Mouse (Mus musculus) kidney, adult 9 months (tissue): ENCODE results near the gene March7.
A peak's percentile ranks its signal among the peaks of the same experiment; 100 is the strongest.

Source experiments
- DNase-seq: peaks from one replicate; pipeline ENCODE4 v3.0.0; 2022

Gene March7

DNA sequence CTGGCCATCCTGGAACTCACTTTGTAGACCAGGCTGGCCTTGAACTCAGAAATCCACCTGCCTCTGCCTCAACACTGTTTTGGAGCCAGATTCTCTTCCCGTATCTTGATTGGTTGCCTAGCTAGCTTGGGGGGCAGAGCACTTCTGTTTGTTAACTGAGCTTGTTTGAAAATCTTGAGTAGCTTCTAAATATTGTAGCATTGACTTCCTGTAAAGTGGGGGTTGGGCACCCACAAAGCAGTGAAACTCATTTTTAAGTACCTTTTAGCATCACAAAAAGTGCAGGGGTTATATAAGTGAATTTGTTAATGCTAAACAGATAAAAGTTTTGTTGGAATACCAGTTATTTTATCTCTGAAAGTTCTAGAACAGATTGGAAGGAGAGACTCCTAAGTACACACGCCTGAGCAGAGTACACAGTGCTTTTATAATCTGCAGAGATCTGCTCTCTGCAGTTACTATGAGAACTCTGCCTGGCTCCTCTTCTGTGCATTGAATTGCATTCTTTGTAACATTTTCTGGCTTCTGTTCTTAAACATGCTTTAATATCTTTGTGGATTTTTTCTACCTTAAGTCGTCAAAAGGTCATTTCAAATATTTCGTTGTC, 7.0 kb downstream of the March7 start:
- DNase-seq: no peak

DNA sequence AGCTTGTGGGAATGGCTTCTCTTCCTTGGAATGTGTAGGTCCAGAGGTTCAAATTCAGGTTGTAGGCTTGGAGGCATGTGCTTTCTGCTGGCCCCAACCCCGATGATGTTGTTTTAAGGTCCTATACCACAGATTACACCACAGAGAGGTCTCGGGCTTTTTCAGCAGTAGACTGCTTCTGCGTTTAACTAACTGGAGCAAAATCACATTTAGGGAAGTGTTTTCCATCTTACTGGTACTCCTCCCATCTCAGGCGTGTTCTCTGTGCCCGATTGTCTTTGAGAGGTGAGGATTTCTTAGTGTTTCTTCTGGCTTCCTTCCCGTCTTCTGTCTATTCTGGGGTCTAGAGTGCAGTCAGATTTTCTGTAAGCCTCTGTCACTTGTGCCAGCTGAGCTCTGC, 7.9 kb downstream of the March7 start:
- no peak for DNase-seq

GRCm38 (mm10) chr2:60221236-60221635, 11.5 kb downstream of the March7 start:
- DNase-seq: peak; percentile 40

GRCm38 (mm10) chr2:60221954-60222353, 12.3 kb downstream of the March7 start:
- DNase-seq: no peak

DNA sequence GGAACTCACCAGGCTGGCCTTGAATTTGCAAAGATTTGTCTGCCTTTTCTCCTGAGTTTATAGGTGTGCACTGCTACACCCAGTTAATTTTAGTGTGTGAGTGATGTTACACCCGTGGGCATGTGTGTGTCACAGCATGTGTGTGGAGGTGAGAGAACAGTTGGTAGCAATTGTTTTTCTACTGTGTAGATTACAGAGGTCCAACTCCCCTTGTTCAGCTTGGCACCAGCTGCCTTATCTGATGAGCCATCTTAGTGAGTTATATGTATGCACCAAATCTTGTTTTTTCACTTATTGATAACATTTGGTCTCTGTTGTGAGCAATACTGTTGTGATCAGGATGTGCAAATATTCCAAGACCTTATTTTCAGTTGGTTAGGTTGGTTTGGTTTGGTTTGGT, 13.8 kb downstream of the March7 start:
- DNase-seq: no peak

DNA sequence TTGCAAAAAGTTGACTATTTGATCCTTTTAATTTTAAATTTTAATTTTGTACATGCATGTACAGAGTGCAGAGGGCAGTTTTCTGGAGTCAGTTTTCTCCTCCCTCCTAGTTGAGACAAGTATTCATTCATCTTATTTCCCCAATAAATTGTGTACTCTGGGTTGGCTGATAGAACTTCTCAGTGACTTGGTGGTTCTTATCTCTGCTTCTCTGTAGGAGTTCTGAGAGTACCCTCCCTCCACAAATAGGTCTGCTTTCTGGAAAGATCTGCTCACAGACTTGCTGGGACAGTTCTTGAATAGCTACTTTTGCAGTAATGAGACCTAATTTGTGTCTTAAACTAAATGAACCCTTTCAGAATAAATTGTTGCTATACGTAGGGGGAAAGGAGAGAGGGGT, 18.8 kb downstream of the March7 start:
- no peak for DNase-seq

- DNase-seq: no peak
Observed at GRCm38 (mm10) chr2:60230361-60230760, 20.7 kb downstream of the March7 start.

GRCm38 (mm10) chr2:60233147-60233546, 23.5 kb downstream of the March7 start:
- DNase-seq: no peak

DNA sequence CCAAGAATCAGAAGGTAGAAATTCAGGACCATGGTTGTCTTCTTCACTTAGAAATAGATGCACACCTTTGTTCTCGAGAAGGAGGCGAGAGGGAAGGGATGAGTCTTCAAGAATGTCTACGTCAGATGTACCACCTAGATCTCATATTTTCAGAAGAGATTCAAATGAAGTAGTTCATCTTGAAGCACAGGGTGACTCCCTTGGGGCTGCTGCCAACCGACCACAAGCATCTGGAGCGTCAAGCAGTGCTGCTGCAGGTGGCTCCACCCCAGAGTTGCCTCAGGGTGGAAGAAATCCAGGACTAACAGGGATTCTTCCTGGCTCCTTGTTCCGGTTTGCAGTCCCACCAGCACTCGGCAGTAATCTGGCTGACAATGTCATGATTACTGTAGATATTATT, 24.8 kb downstream of the March7 start:
- no peak for DNase-seq

GRCm38 (mm10) chr2:60252782-60253181, 43.1 kb downstream of the March7 start:
- DNase-seq: no peak

- no peak for DNase-seq
Observed at GRCm38 (mm10) chr2:60253506-60253905, 43.8 kb downstream of the March7 start.

- DNase-seq: no peak
Observed at GRCm38 (mm10) chr2:60256751-60257150, 47.1 kb downstream of the March7 start.

- DNase-seq: no peak
Observed at GRCm38 (mm10) chr2:60259186-60259585, 49.5 kb downstream of the March7 start.

GRCm38 (mm10) chr2:60260621-60261350, 51.1 kb downstream of the March7 start:
- peak; percentile 51 for DNase-seq

DNA sequence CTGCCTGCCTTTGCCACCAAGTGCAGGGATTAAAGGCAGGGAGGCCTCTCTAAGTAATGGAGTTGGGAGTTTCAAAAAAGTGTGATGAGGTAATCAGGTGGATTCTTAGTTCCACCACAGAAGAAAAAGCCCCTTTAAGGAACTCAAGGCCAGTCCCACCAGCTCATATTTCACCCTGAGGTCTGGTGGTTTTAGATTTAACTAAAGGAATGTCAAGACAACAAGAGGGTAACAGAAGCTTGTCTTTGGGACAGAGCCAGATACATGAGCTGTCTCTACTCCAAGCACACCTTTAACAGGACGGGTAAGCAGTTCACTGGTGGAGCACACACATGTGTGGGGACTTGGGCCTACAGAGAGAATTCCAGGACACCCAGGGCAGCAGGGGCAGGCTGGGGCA, 57.9 kb downstream of the March7 start:
- DNase-seq: no peak

DNA sequence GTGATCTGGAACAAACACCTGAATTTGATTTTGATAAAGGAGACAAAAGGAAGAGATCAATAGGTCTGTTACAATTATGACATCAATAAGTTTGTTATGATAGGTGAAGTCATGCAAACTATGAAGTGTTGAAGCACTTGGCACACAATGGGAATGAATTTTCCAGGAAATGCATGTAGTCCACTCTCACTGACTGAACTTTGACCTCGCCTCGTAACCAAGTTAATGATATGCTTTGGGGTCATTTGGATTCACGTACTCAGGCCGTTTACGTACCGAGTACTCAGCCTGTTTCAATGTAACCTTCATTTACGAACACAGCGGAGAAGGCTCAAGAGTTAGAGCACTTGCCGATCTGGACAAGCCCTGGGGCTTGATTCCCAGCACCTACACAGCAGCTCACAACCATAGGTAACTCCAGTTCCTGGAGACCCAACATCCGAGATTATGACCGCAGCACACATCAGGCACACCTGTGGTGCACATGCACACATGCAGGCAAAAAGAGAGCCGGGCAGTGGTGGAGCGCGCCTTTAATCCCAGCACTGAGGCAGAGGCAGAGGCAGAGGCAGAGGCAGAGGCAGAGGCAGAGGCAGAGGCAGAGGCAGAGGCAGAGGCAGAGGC, 60.3 kb downstream of the March7 start:
- peak; percentile 87 for DNase-seq

DNA sequence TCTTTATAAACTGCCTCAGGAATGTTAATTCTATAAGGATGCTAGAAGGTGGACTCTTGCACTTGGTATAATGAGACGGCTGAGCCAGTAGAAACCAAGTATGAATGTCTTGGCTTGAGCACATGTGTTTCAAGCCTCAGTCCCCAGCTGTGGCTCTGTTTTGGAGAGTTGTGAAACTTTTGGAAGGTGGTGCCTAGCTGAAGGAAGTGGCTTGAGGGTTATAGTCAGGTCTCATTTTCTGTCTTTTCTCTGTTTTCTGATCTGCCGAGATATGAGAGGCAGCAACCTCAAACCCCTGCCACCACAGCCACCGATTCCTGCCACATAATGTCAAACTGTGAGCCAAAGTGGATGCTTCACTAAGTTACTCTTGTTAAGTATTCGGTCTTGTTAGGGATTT, 68.9 kb downstream of the March7 start:
- no peak for DNase-seq

DNA sequence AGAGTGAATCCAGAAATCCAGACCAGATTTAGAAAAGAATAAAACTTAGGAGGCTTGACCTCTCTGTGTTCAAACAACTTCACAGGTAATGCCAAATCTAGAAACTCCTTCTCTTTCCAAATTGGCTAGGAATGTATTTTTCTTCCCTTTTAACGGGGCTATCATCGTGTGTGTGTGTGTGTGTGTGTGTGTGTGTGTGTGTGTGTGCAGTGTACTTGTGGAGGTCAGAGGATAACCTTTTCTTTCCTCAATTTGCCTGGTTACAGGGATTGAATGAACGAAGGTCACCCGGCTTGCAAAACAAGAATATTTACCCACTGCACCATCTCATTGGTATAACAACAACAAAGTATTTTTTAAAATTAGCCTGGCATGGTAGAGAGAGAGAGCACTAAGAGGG, 72.9 kb downstream of the March7 start:
- DNase-seq: no peak

GRCm38 (mm10) chr2:60283208-60283750, 73.6 kb downstream of the March7 start:
- DNase-seq: peak; percentile 35

GRCm38 (mm10) chr2:60283751-60284466, 74.2 kb downstream of the March7 start:
- DNase-seq: peak; percentile 79

- peak; percentile 68 for DNase-seq
Observed at GRCm38 (mm10) chr2:60284467-60284821, 74.8 kb downstream of the March7 start, which contains the start of gene Cd302. Gene Cd302 (minus strand): TSS chr2:60284488.

- DNase-seq: no peak
Observed at GRCm38 (mm10) chr2:60285107-60285617, 75.5 kb downstream of the March7 start.

DNA sequence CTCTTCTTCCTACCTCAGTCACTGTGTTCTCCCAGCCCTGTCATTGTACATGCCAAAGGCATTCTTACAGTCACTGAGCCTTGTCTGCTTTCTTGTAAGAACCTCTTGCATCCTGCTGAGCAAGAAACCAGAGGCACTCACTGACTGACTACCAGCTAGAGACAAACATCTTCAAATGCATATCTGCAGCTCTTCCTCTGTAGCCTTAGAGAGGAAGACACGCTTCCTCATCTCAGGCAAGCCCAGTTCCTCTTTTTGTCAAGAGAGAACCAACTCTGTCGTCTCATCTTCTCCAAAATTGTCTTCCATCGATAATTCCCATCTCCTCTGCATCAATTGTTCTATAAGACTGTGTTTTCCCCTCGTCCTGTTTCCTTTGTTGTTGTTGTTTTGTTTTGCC, 78.9 kb downstream of the March7 start:
- DNase-seq: no peak
